Mouse (Mus musculus): ENCODE results near the gene Wdr63.

Gene Wdr63

GRCm38 (mm10) chr3:146053082-146053814, 54.7 kb downstream of the Wdr63 start:
- no peak for DNase-seq (ENCODE audit: low read depth)

GRCm38 (mm10) chr3:146051277-146052007, 56.5 kb downstream of the Wdr63 start:
- DNase-seq (ENCODE audit: low read depth) = no peak

- no peak for DNase-seq (ENCODE audit: low read depth)
These were observed 58.0 kb downstream of the Wdr63 start for GRCm38 (mm10) chr3:146049951-146050350.

- peak; percentile 22 for DNase-seq (ENCODE audit: low read depth)
These were observed 60.2 kb downstream of the Wdr63 start for GRCm38 (mm10) chr3:146047704-146048207.

- DNase-seq (ENCODE audit: low read depth) = no peak
These were observed 61.9 kb downstream of the Wdr63 start for GRCm38 (mm10) chr3:146046076-146046475.

- DNase-seq (ENCODE audit: low read depth) = peak; percentile 52
These were observed 63.0 kb downstream of the Wdr63 start for GRCm38 (mm10) chr3:146044977-146045376.

- DNase-seq (ENCODE audit: low read depth) = no peak
These were observed 66.5 kb downstream of the Wdr63 start for GRCm38 (mm10) chr3:146041382-146041781.

- peak; percentile 59 for DNase-seq (ENCODE audit: low read depth)
These were observed 68.6 kb downstream of the Wdr63 start for GRCm38 (mm10) chr3:146039132-146039903.

- DNase-seq (ENCODE audit: low read depth) = no peak
These were observed 70.0 kb downstream of the Wdr63 start for GRCm38 (mm10) chr3:146037906-146038305.

GRCm38 (mm10) chr3:146032976-146033375, 75.0 kb downstream of the Wdr63 start:
- DNase-seq (ENCODE audit: low read depth) = no peak

GRCm38 (mm10) chr3:146030255-146030836, 77.6 kb downstream of the Wdr63 start:
- DNase-seq (ENCODE audit: low read depth) = no peak

- no peak for DNase-seq (ENCODE audit: low read depth)
These were observed 78.7 kb downstream of the Wdr63 start for GRCm38 (mm10) chr3:146029234-146029633.

GRCm38 (mm10) chr3:146028406-146028805, 79.5 kb downstream of the Wdr63 start:
- no peak for DNase-seq (ENCODE audit: low read depth)

GRCm38 (mm10) chr3:146027116-146027515, 80.8 kb downstream of the Wdr63 start:
- DNase-seq (ENCODE audit: low read depth) = peak; percentile 37

GRCm38 (mm10) chr3:146025499-146025898, 82.4 kb downstream of the Wdr63 start:
- no peak for DNase-seq (ENCODE audit: low read depth)

GRCm38 (mm10) chr3:146024746-146025145, 83.2 kb downstream of the Wdr63 start:
- DNase-seq (ENCODE audit: low read depth) = no peak

- DNase-seq (ENCODE audit: low read depth) = no peak
These were observed 85.7 kb downstream of the Wdr63 start for GRCm38 (mm10) chr3:146022232-146022631.

- DNase-seq (ENCODE audit: low read depth) = no peak
These were observed 90.4 kb downstream of the Wdr63 start for GRCm38 (mm10) chr3:146017521-146017920.

GRCm38 (mm10) chr3:146016979-146017378, 91.0 kb downstream of the Wdr63 start:
- DNase-seq (ENCODE audit: low read depth) = no peak

GRCm38 (mm10) chr3:146014321-146014720, 93.6 kb downstream of the Wdr63 start:
- no peak for DNase-seq (ENCODE audit: low read depth)

- DNase-seq (ENCODE audit: low read depth) = no peak
These were observed 94.4 kb downstream of the Wdr63 start for GRCm38 (mm10) chr3:146013490-146013889.
